Mouse (Mus musculus) embryonic fibroblast, embryonic 13.5 days (primary cell): ENCODE measurements around the gene Adrm1.

Experiments used
- CTCF ChIP-seq: IDR thresholded peaks from 2 replicates; pipeline ENCODE4 v1.5.1; 2011; ENCODE audit warnings: mild to moderate bottlenecking, control low read depth, low read length, moderate library complexity, borderline replicate concordance; ENCODE audit not compliant: insufficient read depth
- POLR2A ChIP-seq: IDR thresholded peaks from 2 replicates; pipeline ENCODE4 v1.6.1; 2011; ENCODE audit warnings: low read depth, mild to moderate bottlenecking, control low read depth, low read length, moderate library complexity

DNA sequence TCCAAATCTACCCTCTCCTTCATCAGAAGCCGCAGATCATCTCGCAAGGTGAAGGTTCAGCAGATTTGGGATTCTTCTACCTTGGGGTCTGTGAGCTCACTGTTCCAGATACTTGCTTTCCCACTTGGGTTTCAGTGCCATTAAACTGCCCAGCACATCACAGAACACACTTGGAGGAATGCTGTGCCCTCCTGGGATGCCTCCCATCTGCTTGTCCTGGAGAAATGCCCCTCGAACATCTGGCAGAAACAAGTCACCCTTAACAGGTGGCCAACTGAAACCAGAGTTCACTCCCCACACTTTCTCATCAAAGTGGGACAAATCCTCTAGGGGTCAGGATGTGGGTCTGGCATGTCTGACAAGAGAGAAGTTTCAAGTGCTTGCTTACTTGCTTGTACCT lies 12.7 kb upstream of the Adrm1 start:
- TF ChIP-seq CTCF (no peak), POLR2A (no peak)
